Mouse (Mus musculus): ENCODE measurements at regions not wholly inside any gene's neighbourhood (a gene's known extent, or its start where the extent isn't known, plus 50 kb on each side); places are given as distances from the start of the nearest gene placed in this dataset.

DNA sequence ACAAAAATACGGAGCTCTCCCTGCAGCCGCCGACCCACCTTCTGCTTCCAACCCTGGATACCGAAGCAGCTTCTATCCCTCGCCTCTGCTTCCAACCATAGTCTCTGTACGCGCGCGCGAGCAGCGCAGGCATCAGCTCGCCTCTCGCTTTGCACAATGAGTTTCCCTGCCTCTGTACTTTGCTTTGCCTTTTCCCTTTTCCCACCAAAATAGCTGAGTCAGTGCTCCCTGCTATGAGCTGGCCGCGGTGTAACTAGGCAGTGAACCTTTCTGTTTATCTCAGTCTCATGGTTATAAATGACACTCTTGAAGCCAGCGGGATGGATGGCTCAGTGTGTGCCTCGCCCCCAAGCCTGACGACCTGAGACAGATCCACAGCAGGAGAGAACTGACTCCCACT is 182.0 kb downstream of the Tfap2c start:
- Histone ChIP-seq H3K9ac (replicated peaks) (no peak overlapping the region), H3K36me3 (replicated peaks; ENCODE audit: insufficient read depth, low read length) (no peaks in the 10 kb centered on the region), H3K4me2 (ENCODE audit: low read depth, low read length) (no peak overlapping the region), H3K9me3 (ENCODE audit: low read length) (no peaks in the 10 kb centered on the region), H3K4me1 (ENCODE audit: insufficient read depth) (no peaks in the 10 kb centered on the region), H3K27me3 (ENCODE audit: insufficient read depth, low read length) (peaks cover 86% of the 10 kb centered on the region), H3K27ac (ENCODE audit: low read depth) (no peak overlapping the region), H3K4me3 (ENCODE audit: low read depth, low read length) (no peak overlapping the region)
- TF ChIP-seq CTCF (IDR thresholded peaks at IDR 0.05; ENCODE audit: low read depth) (no peak), EP300 (IDR thresholded peaks at IDR 0.05; ENCODE audit: low read depth) (no peak)
- ATAC-seq = no peak
- WGBS (ENCODE audit: insufficient replicate concordance) = 7% methylated on average over 18 of the region's 18 CpGs
- DNase-seq = no peak

DNA sequence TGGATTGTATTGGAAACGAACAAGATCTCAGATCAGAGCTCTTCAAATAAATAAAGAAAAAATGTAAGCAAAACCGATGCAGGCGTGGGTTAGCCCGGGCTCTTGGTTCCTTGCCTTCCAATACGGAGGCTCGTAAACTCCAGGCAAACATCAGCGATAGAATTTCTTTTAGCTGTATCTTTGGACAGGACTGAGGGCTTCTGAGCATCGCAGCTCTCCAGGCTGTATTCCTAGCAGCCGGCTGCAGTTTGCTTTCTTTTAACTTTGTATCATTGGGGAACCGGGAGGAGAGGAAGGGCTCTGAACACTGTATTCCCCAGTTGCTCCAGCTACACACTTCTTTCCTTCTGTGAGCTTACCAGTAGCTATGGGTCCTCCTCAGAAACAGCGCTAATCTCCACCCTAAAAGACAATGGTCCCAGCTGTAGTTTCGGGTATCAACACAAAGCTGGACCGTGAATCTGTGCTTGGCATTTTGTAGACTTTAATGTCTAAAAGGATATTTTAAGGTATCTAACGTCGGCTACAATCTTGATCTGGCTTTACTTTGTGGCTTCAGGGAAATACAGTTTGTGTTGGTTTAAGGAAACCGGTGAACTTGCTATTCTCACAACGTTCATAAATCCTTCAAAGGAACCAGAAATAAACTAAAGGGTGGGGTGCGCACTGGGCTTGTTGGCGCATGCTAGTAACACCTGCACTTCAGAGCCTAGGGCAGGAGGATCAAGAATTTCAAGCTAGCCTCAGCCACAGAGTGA is 183.2 kb downstream of the Tfap2c start:
- H3K9ac ChIP-seq (replicated peaks) = no peak overlapping the region
- H3K4me1 ChIP-seq (ENCODE audit: insufficient read depth) = no peaks in the 10 kb centered on the region
- DNase-seq (no peak), ATAC-seq (no peak)
- TF ChIP-seq EP300 (IDR thresholded peaks at IDR 0.05; ENCODE audit: low read depth) = no peak
- no peak for TF ChIP-seq CTCF (IDR thresholded peaks at IDR 0.05; ENCODE audit: low read depth)
- 6% methylated on average over 19 of the region's 19 CpGs for WGBS (ENCODE audit: insufficient replicate concordance)
- H3K27me3 ChIP-seq (ENCODE audit: insufficient read depth, low read length) = peaks cover 79% of the 10 kb centered on the region
- H3K4me3 ChIP-seq (ENCODE audit: low read depth, low read length) = no peak overlapping the region
- H3K27ac ChIP-seq (ENCODE audit: low read depth) = no peak overlapping the region
- H3K4me2 ChIP-seq (ENCODE audit: low read depth, low read length) = no peak overlapping the region
- H3K36me3 ChIP-seq (replicated peaks; ENCODE audit: insufficient read depth, low read length) = no peaks in the 10 kb centered on the region
- H3K9me3 ChIP-seq (ENCODE audit: low read length) = no peaks in the 10 kb centered on the region

DNA sequence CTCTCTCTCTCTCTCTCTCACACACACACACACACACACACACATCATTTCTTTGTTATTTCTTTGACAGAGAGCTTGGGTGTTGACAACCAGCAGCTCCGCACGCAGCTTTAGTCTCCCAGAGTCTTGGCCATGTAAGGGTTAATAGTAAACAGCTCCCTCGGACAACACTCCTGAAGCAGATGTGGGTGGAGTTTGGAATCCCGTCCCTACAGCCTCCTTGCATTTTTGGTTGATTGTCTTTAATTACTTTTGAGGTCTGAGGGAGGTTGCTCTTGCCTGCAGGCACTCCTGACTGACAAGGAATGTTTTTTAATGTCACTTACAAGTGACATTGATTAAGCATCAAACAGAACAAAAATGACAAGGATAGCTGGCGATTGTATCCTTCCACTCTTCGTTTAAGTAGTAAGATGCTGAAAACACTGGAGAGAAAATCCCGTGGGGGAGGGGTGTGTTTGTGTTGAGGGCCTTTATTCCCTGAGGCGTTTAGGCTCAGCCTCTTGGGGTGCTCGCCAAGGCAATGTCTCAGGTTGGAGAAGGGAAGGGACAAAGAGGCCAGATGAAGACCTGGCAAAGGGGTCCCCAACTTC is 184.1 kb downstream of the Tfap2c start:
- Histone ChIP-seq H3K27ac (ENCODE audit: low read depth) (no peak overlapping the region), H3K36me3 (replicated peaks; ENCODE audit: insufficient read depth, low read length) (no peaks in the 10 kb centered on the region), H3K4me2 (ENCODE audit: low read depth, low read length) (no peak overlapping the region), H3K9ac (replicated peaks) (no peak overlapping the region), H3K4me1 (ENCODE audit: insufficient read depth) (no peaks in the 10 kb centered on the region), H3K9me3 (ENCODE audit: low read length) (no peaks in the 10 kb centered on the region), H3K4me3 (ENCODE audit: low read depth, low read length) (no peak overlapping the region), H3K27me3 (ENCODE audit: insufficient read depth, low read length) (peaks cover 72% of the 10 kb centered on the region)
- ATAC-seq (no peak), DNase-seq (no peak)
- 2% methylated on average over 9 of the region's 9 CpGs for WGBS (ENCODE audit: insufficient replicate concordance)
- TF ChIP-seq CTCF (IDR thresholded peaks at IDR 0.05; ENCODE audit: low read depth) (no peak), EP300 (IDR thresholded peaks at IDR 0.05; ENCODE audit: low read depth) (no peak)

DNA sequence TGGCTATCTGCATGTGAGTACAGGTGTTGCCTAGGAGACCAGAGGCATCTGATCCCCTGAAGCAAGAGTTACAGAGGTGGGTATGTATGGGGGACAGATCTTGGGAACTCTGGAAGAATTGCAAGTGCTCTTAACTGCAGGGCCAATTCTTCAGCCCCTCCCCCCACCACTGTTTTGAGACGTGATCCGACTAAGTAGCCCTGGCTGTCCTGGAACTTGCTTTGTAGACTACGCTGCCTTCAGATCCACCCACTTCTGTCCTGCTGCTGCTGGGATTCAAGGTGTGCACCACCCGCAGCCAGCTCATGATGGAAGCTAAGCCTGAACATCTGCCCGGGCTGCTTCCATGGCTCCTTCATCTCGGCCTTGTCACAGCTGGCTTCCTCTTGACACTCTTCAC is 186.2 kb downstream of the Tfap2c start:
- Histone ChIP-seq H3K4me2 (ENCODE audit: low read depth, low read length) (no peak overlapping the region), H3K9ac (replicated peaks) (no peak overlapping the region), H3K4me3 (ENCODE audit: low read depth, low read length) (no peak overlapping the region), H3K27ac (ENCODE audit: low read depth) (no peak overlapping the region), H3K9me3 (ENCODE audit: low read length) (no peaks in the 10 kb centered on the region), H3K36me3 (replicated peaks; ENCODE audit: insufficient read depth, low read length) (no peaks in the 10 kb centered on the region), H3K27me3 (ENCODE audit: insufficient read depth, low read length) (peaks cover 73% of the 10 kb centered on the region), H3K4me1 (ENCODE audit: insufficient read depth) (no peaks in the 10 kb centered on the region)
- ATAC-seq = no peak
- TF ChIP-seq CTCF (IDR thresholded peaks at IDR 0.05; ENCODE audit: low read depth) (no peak), EP300 (IDR thresholded peaks at IDR 0.05; ENCODE audit: low read depth) (no peak)
- DNase-seq = no peak
- 15% methylated on average over 6 of the region's 6 CpGs for WGBS (ENCODE audit: insufficient replicate concordance)

DNA sequence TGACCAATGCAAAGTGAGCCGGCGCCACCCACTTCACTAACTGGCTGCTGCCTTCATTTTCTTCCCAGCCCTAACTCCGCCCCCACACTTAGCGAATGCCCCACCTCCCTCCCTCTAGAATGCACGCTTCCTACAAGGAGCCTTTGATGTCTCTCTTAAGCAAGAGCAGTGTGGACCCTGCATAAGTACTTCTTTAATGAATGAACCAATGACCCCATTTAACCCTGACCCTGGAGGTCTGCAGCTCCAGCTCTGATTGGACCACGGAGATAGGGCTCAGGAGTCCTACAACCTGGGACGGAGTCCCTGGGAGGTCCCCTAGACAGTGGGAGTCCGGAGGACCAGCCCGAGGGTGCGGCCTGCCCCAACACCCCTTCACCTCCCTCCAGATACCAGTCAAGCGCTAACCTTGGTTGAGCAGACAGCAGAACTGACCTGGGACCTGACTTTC is 189.7 kb downstream of the Tfap2c start:
- H3K9ac ChIP-seq (replicated peaks) = no peak overlapping the region
- no peaks in the 10 kb centered on the region for H3K9me3 ChIP-seq (ENCODE audit: low read length)
- ATAC-seq = no peak
- H3K4me1 ChIP-seq (ENCODE audit: insufficient read depth) = no peaks in the 10 kb centered on the region
- H3K4me3 ChIP-seq (ENCODE audit: low read depth, low read length) = no peak overlapping the region
- no peaks in the 10 kb centered on the region for H3K36me3 ChIP-seq (replicated peaks; ENCODE audit: insufficient read depth, low read length)
- no peak for DNase-seq
- H3K4me2 ChIP-seq (ENCODE audit: low read depth, low read length) = no peak overlapping the region
- H3K27ac ChIP-seq (ENCODE audit: low read depth) = no peak overlapping the region
- peaks cover 45% of the 10 kb centered on the region for H3K27me3 ChIP-seq (ENCODE audit: insufficient read depth, low read length)
- TF ChIP-seq CTCF (IDR thresholded peaks at IDR 0.05; ENCODE audit: low read depth) (no peak), EP300 (IDR thresholded peaks at IDR 0.05; ENCODE audit: low read depth) (no peak)
- 11% methylated on average over 11 of the region's 11 CpGs for WGBS (ENCODE audit: insufficient replicate concordance)

DNA sequence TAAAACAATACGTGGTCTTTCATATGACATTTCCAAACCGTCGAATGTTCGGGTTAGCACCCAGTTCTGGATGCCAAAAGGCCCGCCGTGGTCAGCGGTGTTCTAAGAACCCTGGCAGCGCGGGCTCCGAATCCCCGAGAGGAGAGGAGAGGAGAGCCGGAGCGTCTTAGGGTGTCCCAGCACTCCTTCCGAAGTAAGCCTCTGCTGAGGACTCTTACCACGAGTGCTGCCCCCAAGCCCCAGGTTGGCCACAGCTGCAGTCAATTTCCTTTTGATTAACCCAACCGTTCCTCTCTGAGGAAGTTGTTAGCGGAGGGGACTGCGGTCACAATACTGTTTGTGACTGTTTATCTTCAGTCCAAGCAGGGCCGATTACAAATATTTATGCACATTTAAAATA is 190.1 kb downstream of the Tfap2c start:
- Histone ChIP-seq H3K4me2 (ENCODE audit: low read depth, low read length) (no peak overlapping the region), H3K4me3 (ENCODE audit: low read depth, low read length) (no peak overlapping the region), H3K27me3 (ENCODE audit: insufficient read depth, low read length) (peaks cover 41% of the 10 kb centered on the region), H3K36me3 (replicated peaks; ENCODE audit: insufficient read depth, low read length) (no peaks in the 10 kb centered on the region), H3K9me3 (ENCODE audit: low read length) (no peaks in the 10 kb centered on the region), H3K4me1 (ENCODE audit: insufficient read depth) (no peaks in the 10 kb centered on the region), H3K27ac (ENCODE audit: low read depth) (no peak overlapping the region), H3K9ac (replicated peaks) (no peak overlapping the region)
- no peak for TF ChIP-seq EP300 (IDR thresholded peaks at IDR 0.05; ENCODE audit: low read depth)
- TF ChIP-seq CTCF (IDR thresholded peaks at IDR 0.05; ENCODE audit: low read depth) = no peak
- DNase-seq = no peak
- 9% methylated on average over 19 of the region's 19 CpGs for WGBS (ENCODE audit: insufficient replicate concordance)
- ATAC-seq = no peak

Measured in liver, postnatal 0 days (tissue).